Mouse (Mus musculus): ENCODE data around the gene Pitpnm3. TPM values are rescaled to one million over a fixed set of nuclear protein-coding genes. Genes with fewer than 3 reads are reported as not detected.

The Pitpnm3 gene
- polyA plus RNA-seq, 1 experiment from 2014 or later, result 0.01 TPM

DNA sequence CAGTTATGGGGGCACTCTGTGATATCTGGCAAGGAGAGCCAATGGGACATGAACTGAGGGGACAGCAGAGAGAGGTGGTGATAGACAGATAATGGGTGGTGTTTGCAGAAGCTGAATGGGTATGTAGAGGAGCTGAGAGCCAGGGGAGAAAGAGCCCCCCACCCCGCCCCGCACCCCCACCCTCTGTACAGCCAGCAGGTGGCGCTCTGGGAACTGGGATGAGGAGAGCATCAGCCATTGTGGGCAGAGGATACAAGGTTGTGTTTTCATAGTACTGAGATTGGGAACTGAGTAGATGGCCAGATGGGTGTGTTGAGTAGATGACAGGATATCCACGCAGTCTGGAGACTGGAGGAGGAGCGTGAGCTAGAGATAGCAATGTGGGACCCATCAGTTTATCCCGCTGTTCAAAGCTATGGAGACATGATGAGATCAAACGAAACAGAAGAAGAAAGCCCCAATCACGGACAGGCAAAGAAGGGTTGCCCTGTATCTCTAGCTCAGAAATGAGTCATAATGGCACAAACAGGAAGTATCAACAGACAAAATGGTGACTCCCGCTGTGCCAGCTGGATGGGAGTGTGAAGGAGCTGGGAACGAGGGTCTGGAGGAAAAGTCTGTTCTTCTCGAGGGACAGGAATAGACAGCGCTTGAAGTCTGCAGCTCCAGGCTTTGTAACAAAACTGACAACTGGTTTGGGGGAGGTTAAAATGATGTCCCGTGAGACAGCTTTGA is 118.9 kb downstream of the Pitpnm3 start:
- 61% methylated on average over 13 of the region's 13 CpGs for WGBS (ENCODE audit: insufficient replicate concordance)
- Histone ChIP-seq H3K9ac (ENCODE audit: low read depth, low read length) (no peak overlapping the region), H3K27me3 (ENCODE audit: control insufficient read depth, insufficient read depth, low read depth, low read length) (no peaks in the 10 kb centered on the region), H3K4me3 (ENCODE audit: low read depth, low read length) (no peak overlapping the region), H3K36me3 (ENCODE audit: control insufficient read depth, insufficient read depth) (no peaks in the 10 kb centered on the region), H3K9me3 (replicated peaks; ENCODE audit: control insufficient read depth, low read length) (no peaks in the 10 kb centered on the region), H3K27ac (ENCODE audit: low read length) (no peak overlapping the region), H3K4me2 (ENCODE audit: low read depth, low read length) (no peak overlapping the region), H3K4me1 (ENCODE audit: control insufficient read depth, low read depth, low read length) (no peaks in the 10 kb centered on the region)
- ATAC-seq (ENCODE audit: low read depth), result no peak

- H3K4me2 ChIP-seq (ENCODE audit: low read depth, low read length), result no peak overlapping the region
- 64% methylated on average over 4 of the region's 4 CpGs for WGBS (ENCODE audit: insufficient replicate concordance)
- no peak overlapping the region for H3K27ac ChIP-seq (ENCODE audit: low read length)
These were observed 120.9 kb downstream of the Pitpnm3 start for GRCm38 (mm10) chr11:72014674-72015073.

DNA sequence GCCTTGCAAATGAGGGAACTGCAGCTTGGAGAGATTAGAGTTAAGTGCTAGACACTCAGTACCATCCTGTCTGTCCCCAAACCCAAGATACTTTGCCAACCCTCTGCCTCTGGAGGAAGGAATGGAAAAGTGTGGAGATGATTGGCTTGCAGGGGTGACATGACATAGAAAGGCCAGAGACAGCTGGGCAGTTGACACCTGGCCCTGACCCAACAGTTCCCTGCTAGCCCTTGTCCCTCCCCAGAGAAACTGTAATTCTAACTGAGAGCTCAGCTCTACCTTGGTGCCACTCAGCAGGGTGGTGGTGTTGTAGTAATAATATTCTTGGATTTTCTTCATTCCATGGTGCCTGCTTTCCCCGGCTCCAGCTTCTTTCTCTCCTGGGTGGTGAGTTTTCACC is 123.6 kb downstream of the Pitpnm3 start:
- Histone ChIP-seq H3K36me3 (ENCODE audit: control insufficient read depth, insufficient read depth) (no peaks in the 10 kb centered on the region), H3K4me3 (ENCODE audit: low read depth, low read length) (no peak overlapping the region), H3K4me1 (ENCODE audit: control insufficient read depth, low read depth, low read length) (no peaks in the 10 kb centered on the region; the same call in 1 of the 2 replicates), H3K27ac (ENCODE audit: low read length) (no peak overlapping the region), H3K4me2 (ENCODE audit: low read depth, low read length) (no peak overlapping the region), H3K9me3 (replicated peaks; ENCODE audit: control insufficient read depth, low read length) (no peaks in the 10 kb centered on the region), H3K27me3 (ENCODE audit: control insufficient read depth, insufficient read depth, low read depth, low read length) (no peaks in the 10 kb centered on the region), H3K9ac (ENCODE audit: low read depth, low read length) (no peak overlapping the region)
- ATAC-seq (ENCODE audit: low read depth), result no peak
- 67% methylated on average over 1 of the region's 1 CpGs for WGBS (ENCODE audit: insufficient replicate concordance)

More at GRCm38 (mm10) chr11:72014674-72015073, 120.9 kb downstream of the Pitpnm3 start:
- no peaks in the 10 kb centered on the region; the same call in 1 of the 2 replicates for H3K4me1 ChIP-seq (ENCODE audit: control insufficient read depth, low read depth, low read length)
- no peaks in the 10 kb centered on the region for H3K36me3 ChIP-seq (ENCODE audit: control insufficient read depth, insufficient read depth)
- no peak overlapping the region for H3K4me3 ChIP-seq (ENCODE audit: low read depth, low read length)
- no peaks in the 10 kb centered on the region for H3K27me3 ChIP-seq (ENCODE audit: control insufficient read depth, insufficient read depth, low read depth, low read length)
- H3K9ac ChIP-seq (ENCODE audit: low read depth, low read length), result no peak overlapping the region
- no peaks in the 10 kb centered on the region for H3K9me3 ChIP-seq (replicated peaks; ENCODE audit: control insufficient read depth, low read length)
- no peak for ATAC-seq (ENCODE audit: low read depth)

GRCm38 (mm10) chr11:72010940-72011722 is 124.4 kb downstream of the Pitpnm3 start:
- Histone ChIP-seq H3K4me3 (ENCODE audit: low read depth, low read length) (no peak overlapping the region), H3K4me1 (ENCODE audit: control insufficient read depth, low read depth, low read length) (no peaks in the 10 kb centered on the region; the same call in 1 of the 2 replicates), H3K27me3 (ENCODE audit: control insufficient read depth, insufficient read depth, low read depth, low read length) (no peaks in the 10 kb centered on the region), H3K36me3 (ENCODE audit: control insufficient read depth, insufficient read depth) (no peaks in the 10 kb centered on the region), H3K9me3 (replicated peaks; ENCODE audit: control insufficient read depth, low read length) (no peaks in the 10 kb centered on the region), H3K9ac (ENCODE audit: low read depth, low read length) (no peak overlapping the region), H3K4me2 (ENCODE audit: low read depth, low read length) (no peak overlapping the region), H3K27ac (ENCODE audit: low read length) (no peak overlapping the region)
- 37% methylated on average over 9 of the region's 9 CpGs for WGBS (ENCODE audit: insufficient replicate concordance)
- ATAC-seq (ENCODE audit: low read depth), result no peak

GRCm38 (mm10) chr11:72010367-72010766 is 125.2 kb downstream of the Pitpnm3 start:
- 41% methylated on average over 5 of the region's 5 CpGs for WGBS (ENCODE audit: insufficient replicate concordance)
- no peak overlapping the region for H3K27ac ChIP-seq (ENCODE audit: low read length)
- H3K36me3 ChIP-seq (ENCODE audit: control insufficient read depth, insufficient read depth), result no peaks in the 10 kb centered on the region
- H3K4me2 ChIP-seq (ENCODE audit: low read depth, low read length), result no peak overlapping the region
- no peaks in the 10 kb centered on the region for H3K9me3 ChIP-seq (replicated peaks; ENCODE audit: control insufficient read depth, low read length)
- H3K4me3 ChIP-seq (ENCODE audit: low read depth, low read length), result no peak overlapping the region
- H3K9ac ChIP-seq (ENCODE audit: low read depth, low read length), result no peak overlapping the region
- no peaks in the 10 kb centered on the region for H3K27me3 ChIP-seq (ENCODE audit: control insufficient read depth, insufficient read depth, low read depth, low read length)
- H3K4me1 ChIP-seq (ENCODE audit: control insufficient read depth, low read depth, low read length), result no peaks in the 10 kb centered on the region; the same call in 1 of the 2 replicates
- ATAC-seq (ENCODE audit: low read depth), result no peak

DNA sequence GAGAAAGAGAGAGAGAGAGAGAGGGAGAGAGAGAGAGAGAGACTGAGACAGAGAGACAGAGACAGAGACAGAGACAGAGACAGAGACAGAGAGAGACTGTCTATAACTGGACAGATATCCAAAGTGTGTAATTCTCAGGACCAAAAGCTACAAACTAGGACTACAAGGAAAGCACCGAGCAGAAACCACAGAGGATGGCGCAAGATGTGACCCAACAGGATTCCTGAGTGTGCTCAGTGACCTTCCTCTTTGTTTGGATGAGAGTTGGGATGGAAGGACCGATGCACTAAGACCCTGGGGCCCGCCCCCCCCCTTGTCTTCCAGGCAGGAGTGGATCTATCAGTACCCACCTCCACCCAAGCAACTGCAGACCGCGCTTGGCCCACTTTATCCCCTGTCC is 130.0 kb downstream of the Pitpnm3 start:
- Histone ChIP-seq H3K27ac (ENCODE audit: low read length) (no peak overlapping the region), H3K4me2 (ENCODE audit: low read depth, low read length) (no peak overlapping the region), H3K9me3 (replicated peaks; ENCODE audit: control insufficient read depth, low read length) (no peaks in the 10 kb centered on the region), H3K36me3 (ENCODE audit: control insufficient read depth, insufficient read depth) (no peaks in the 10 kb centered on the region), H3K27me3 (ENCODE audit: control insufficient read depth, insufficient read depth, low read depth, low read length) (no peaks in the 10 kb centered on the region), H3K9ac (ENCODE audit: low read depth, low read length) (no peak overlapping the region), H3K4me1 (ENCODE audit: control insufficient read depth, low read depth, low read length) (no peaks in the 10 kb centered on the region), H3K4me3 (ENCODE audit: low read depth, low read length) (no peak overlapping the region)
- ATAC-seq (ENCODE audit: low read depth), result no peak
- WGBS (ENCODE audit: insufficient replicate concordance), result 51% methylated on average over 6 of the region's 6 CpGs

DNA sequence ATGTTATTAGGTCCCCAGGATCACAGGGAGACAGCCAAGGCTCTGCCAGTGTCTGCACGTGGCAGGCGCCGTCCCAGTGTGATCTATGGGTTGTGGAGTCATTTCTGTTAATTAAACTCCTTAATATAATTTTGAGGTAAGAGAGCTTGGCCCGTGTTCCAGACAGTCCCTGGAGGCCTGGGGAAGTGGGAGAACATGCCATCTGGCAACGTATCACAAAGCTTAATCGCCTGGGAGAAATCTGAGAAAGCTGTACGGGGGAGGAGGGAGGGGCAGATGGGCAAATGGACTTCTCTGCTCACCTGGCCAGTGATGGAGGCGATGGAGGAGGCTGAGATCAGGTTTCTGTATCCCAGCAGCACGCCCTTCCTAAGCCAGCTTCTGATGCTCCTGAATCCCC is 132.4 kb downstream of the Pitpnm3 start:
- Histone ChIP-seq H3K36me3 (ENCODE audit: control insufficient read depth, insufficient read depth) (no peaks in the 10 kb centered on the region), H3K4me1 (ENCODE audit: control insufficient read depth, low read depth, low read length) (no peaks in the 10 kb centered on the region), H3K4me3 (ENCODE audit: low read depth, low read length) (no peak overlapping the region), H3K27me3 (ENCODE audit: control insufficient read depth, insufficient read depth, low read depth, low read length) (no peaks in the 10 kb centered on the region), H3K9ac (ENCODE audit: low read depth, low read length) (no peak overlapping the region), H3K9me3 (replicated peaks; ENCODE audit: control insufficient read depth, low read length) (no peaks in the 10 kb centered on the region), H3K27ac (ENCODE audit: low read length) (no peak overlapping the region), H3K4me2 (ENCODE audit: low read depth, low read length) (no peak overlapping the region)
- no peak for ATAC-seq (ENCODE audit: low read depth)
- WGBS (ENCODE audit: insufficient replicate concordance), result 66% methylated on average over 9 of the region's 9 CpGs

- Histone ChIP-seq H3K4me1 (ENCODE audit: control insufficient read depth, low read depth, low read length) (no peaks in the 10 kb centered on the region), H3K4me2 (ENCODE audit: low read depth, low read length) (no peak overlapping the region), H3K9ac (ENCODE audit: low read depth, low read length) (no peak overlapping the region), H3K27me3 (ENCODE audit: control insufficient read depth, insufficient read depth, low read depth, low read length) (no peaks in the 10 kb centered on the region), H3K36me3 (ENCODE audit: control insufficient read depth, insufficient read depth) (no peaks in the 10 kb centered on the region), H3K27ac (ENCODE audit: low read length) (no peak overlapping the region), H3K9me3 (replicated peaks; ENCODE audit: control insufficient read depth, low read length) (no peaks in the 10 kb centered on the region), H3K4me3 (ENCODE audit: low read depth, low read length) (no peak overlapping the region)
- ATAC-seq (ENCODE audit: low read depth), result no peak
- WGBS (ENCODE audit: insufficient replicate concordance), result 35% methylated on average over 13 of the region's 13 CpGs
These were observed 133.3 kb downstream of the Pitpnm3 start for GRCm38 (mm10) chr11:72002138-72002853.
